Mouse (Mus musculus) heart, postnatal 36 days (tissue): Measurements from ENCODE around the gene Nup188. TPM values are rescaled to one million over a fixed set of nuclear protein-coding genes. Genes with fewer than 3 reads are reported as not detected.

Experiments
- DNase-seq, 2 experiments: peaks; one replicate each; pipeline ENCODE4 v3.0.0; 2021 to 2022
- intact Hi-C: fragments of 180-260 bp; cut with DNase I; formaldehyde crosslinking; loops from one replicate; pipeline ENCODE4 v1.15.1; 2025
- total RNA-seq, 2 experiments: library from RNA; stranded (reverse); gene quantifications; 2 replicates each; pipeline ENCODE4 v1.2.3; 2021

Gene Nup188
- total RNA-seq = 10 to 100 TPM; 17.0 to 20.5 TPM

DNA sequence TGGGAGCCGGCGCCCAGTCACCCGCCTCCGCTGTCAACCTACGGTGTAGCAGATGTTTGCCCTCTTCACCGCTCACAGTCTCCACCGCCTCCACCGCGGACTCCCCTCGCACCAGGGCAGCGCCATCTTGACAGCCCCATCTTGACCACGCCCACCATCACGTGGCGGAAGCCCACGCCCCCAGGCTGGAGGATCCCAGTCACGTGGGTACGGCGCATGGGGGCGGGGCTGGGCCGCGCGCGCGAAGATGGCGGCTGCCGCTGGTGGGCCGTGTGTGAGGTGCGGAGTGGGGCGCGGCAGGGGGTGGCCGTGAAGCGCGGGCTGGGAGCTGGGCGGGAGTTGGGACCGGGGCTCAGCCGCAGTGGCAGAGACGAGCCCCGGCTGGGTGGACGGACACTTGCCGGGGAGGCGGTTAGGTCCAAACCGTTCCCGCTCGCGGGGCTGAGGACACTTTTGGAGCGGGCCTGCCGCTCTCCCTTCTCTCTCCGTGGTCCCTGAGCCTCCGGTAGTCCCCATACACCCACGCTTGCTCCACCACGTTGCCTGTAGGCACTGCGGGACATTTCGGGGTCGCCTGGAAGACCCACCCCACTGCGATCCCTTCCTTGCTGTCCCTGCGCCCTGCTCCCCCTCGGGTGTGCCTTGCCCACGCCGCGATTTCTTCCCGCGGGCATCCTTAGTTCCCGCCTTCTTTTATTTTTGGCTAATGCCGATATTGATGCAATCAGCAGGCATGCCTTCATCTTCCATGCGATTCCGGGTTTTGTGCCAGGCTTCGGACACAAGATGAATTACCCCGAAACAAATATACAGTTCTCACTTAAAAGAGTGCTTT lies at the start of gene Nup188, which contains the start of gene Dolk:
Nup188 (plus strand) TSS at position 206 of the 835 bp plus-strand sequence.
Dolk (minus strand) TSS at position 143 of the 835 bp plus-strand sequence.
- intact Hi-C loops = loop anchor here (5.0 kb wide), 1 partner anchor 159 kb away; no protein-coding TSS in a partner anchor
- peak; percentile 98 for DNase-seq

DNA sequence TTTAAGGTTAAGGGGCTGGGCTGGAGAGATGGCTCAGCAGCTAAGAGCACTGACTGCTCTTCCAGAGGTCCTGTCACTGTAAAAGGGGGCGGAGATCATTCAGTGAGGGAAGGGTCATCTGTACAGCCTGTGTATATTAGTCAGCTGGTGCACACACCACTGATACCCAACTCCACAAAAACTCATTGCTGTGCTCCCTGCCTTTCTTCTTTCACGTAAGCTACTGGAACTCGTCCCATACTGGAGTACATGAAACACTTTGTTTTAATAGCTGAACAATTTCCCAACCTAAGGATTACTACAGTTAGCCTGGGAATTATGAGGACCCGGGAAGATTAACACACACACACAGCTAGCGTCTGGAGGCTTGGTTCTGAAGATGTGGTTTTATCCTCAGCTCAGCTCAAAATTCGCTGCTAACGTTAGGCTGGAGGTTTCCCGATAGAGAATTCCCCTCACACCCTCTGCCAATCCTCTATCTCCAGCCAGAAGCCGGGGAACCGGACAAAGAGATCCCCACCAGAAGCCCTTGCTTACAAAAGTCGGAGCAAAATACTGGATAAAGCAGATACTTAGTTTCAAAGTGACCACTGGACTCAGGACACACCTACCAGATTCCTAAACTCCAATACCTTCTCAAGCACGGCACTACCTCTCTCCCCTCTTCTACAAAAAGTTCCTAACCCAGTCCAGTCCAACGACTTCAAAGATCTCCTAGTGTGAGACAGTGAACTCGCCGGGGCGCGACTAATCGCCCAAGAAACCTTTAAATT lies 49.6 kb upstream of the Nup188 start:
- intact Hi-C loops = loop anchor here (1.0 kb wide), 3 partner anchors 30 to 58 kb away; partner anchors contain the start of gene Spout1
- DNase-seq = no peak

DNA sequence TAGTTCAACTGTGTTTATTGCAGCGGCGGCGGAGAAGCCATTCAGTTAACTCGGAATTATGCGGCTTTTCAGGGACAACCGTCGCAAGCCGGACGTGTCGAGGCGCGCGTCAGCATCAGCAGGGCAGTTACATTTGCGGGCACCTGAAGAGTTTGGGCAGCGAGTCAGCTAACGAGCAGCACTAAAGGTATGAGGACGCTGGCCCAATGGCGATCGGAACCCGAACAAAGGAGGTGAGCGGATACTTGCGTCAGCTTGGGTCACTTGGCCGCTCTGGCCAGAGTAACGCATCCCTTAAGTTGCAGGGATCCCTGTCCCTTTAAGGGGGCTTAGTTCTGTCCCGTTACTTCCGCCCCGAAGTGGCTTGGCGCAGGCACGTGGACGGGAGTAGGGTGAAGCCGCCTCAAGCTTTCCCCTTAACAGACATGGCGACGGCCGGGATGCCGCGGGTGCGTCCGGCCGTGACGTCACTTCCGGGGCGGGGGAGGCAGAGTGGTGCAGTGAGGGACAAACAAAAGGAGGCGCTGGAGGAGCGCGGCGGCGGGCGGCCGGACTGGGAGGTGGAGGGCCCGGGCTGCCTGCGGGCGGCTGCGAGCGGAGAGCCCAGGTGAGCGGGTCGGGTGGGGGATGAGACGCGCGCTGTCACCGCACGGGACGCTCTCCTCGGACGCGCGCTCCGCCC lies 48.9 kb upstream of the Nup188 start, which contains the start of gene Lrrc8a:
Lrrc8a (plus strand) TSS at position 517 of the 682 bp plus-strand sequence.
- intact Hi-C loops = loop anchor here (1.0 kb wide), 3 partner anchors 31 to 59 kb away; partner anchors contain the start of gene Spout1
- DNase-seq = peak; percentile 100

DNA sequence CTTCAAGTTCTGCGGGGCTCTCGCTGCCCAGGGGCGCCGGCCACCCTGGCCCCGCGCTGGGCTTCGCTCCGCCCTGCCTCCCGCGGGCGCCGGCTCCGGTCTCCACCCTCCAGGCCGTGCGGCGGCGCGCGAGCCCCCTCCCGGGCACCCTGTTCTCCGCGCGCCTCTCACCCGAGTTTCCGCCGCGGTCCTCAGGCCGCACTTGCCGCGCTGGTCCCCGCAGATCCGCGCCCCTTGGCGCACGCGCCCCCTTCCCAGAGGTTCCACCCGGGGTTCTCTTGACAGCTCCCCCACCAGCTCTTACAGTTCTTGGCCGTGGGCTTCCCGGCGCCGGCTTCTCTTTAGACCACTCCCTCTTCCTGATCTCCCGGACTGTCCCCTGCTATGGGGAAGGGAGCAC lies 48.3 kb upstream of the Nup188 start:
- peak; percentile 75 to 87 for DNase-seq
- intact Hi-C loops = loop anchor here (1.0 kb wide), 3 partner anchors 32 to 60 kb away; partner anchors contain the start of gene Spout1

DNA sequence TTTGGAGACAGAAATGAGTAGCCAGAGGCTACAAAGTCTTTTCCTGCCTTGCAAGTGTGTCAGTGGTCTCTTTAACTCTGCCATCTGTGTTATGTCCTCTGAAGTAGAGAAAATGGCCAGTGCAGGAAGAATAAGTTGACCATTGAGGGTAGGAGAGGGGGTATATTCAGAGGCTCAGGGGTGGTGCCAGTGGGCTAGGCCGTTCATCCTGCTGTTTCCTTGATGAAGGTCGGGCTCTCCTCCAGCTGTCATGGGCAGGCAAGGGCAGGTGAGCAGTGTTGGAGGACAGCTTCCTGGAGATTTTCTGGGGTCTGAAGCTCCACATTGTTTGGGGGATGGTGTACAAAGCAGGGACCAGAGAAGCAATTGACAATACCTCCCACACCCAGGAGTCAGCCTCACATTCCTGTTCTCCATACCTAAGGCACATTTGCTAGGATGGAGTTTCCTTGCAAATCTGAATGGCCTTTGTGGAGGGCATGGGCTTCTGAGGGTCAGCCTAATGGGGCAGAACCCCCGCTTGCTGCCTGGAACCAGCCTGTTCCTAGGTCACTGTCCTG lies 47.2 kb upstream of the Nup188 start:
- intact Hi-C loops = loop anchor here (1.0 kb wide), 1 partner anchor 23 kb away; no protein-coding TSS in a partner anchor
- peak; percentile 35 to 50 for DNase-seq

DNA sequence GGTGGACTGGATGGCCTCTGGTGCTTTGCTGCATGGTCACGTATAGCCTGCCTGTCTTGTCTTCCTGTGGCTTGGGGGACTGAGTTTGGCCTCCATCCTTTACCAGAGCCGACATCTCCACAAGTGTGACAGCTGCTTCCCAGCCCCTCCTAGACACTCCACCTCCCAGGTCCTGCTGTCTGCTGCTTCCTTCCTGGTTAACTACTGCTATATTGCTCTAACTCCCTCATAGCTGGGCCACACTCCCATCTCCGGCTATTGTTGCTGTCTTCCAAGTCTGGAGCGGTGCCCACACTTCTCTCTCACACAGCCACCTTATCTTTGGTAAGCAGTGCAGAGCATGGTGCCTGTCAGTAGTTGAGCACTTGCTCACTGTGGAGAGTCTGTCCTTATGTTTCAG lies 46.4 kb upstream of the Nup188 start:
- intact Hi-C loops = loop anchor here (1.0 kb wide), 1 partner anchor 23 kb away; no protein-coding TSS in a partner anchor

DNA sequence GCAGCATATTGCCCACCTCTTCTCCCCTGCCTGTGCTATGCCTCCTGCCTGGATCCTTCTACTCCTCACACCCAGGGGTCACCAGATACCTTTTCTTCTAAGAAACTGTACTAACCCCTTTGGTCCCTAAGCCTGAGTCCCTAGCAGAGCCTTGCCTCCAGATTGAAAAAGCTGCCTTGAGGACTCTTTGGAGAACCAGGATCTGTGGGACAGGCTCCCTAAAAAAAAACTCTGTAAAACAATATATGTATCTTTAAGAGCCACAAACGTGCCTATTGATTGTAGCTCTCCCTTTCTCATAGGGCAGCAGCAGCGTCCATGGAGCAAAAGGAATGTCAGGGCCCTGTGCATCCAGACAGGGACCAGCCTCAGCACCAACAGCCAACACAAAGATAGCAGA lies 45.9 kb upstream of the Nup188 start, which contains the start of gene Gm28035:
Gm28035 (plus strand) TSS at position 301 of the 400 bp plus-strand sequence.
- intact Hi-C loops = no loop called here
- DNase-seq = no peak

More for the DNA sequence above, 46.4 kb upstream of the Nup188 start:
- peak; percentile 75 to 81 for DNase-seq

DNA sequence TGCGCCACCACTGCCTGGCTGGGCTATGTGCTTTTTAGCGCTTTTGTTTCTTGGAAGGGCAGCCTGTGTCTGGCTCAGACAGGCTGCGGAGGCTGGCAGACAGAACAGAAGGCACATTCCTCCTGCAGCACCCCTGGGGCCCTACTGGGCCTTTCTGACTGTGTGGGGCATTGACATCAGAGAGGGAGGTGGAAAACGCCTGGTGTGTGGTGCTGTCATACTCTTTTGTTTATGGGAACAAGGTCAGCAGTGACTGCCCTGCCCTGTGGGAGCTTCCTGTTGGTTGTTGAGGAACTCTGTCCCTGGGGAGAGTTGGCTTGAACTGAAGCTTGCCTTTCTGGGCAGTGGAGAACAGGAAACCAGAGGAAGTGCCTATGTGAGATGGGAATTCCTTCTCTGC lies 43.7 kb upstream of the Nup188 start:
- DNase-seq = peak; percentile 66 to 78
- intact Hi-C loops = no loop called here

DNA sequence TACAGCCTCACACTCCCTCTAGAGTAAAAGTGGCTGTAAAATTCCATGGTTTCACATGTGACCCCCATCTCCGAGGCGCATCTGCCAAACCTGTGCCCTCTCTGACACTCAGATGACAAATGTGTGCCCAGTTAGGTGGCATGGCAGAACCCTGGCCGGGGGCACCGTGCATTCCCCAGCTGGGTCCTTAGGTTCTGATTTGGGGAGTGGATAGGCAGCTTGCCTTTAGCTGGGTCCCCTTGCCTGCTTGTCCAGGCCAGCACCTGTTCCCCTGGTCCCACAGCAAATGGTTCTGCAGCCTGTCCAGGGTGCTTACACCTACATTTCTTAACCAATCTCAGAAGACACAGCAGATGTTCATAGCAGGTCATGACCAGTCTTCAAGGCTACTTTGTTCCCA lies 42.8 kb upstream of the Nup188 start:
- peak in 1 of 2 experiments; percentile 27 for DNase-seq
- intact Hi-C loops = no loop called here

DNA sequence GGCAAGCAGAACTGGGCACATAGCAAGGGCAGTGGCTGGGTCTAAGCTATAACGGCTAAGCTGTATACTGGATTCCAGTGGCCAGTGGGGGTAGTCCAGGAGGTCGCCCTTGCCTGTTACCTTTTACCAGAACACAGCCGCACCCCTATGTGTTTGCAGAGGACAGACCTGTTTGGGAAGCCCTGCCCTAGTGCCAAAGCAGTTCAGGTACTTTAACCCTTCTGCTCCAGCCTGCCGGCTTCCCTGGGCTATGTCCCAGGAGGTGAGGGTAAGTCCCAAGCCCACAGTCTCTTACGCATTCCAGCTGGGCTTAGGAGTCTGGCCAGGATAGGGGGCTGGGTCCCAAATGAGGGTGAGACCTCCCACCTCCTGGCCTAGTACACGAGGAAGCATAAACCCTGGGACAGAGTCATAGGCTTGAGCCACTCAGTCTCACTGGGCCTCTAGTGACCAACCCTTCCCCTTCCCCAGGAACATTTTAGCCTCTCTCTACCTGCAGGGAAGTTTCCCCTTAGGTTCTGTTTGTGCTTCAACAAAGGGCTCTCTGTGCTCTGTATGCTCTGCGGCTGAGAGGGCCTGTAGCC lies 41.5 kb upstream of the Nup188 start:
- intact Hi-C loops = no loop called here
- peak in 1 of 2 experiments; percentile 21 for DNase-seq

DNA sequence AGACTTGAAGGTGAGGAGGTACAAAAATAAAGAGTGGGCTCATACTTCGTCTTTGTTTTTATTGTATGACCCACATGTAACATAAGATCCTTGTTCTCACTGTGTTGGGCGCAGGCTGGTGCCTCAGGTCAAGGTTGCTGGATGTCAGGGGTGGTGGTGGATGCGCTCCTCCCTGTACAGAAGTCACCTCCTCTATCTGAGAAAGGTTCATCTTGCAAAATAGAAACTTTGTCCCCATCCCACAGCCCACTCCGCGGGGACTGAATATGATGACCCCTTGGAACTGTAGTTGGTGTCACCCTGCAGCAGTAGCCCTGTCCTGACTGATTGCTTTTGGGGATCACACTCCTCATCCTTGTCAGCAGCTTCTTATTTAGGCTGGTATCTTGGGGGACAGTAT lies 39.2 kb upstream of the Nup188 start:
- intact Hi-C loops = no loop called here
- DNase-seq = no peak

DNA sequence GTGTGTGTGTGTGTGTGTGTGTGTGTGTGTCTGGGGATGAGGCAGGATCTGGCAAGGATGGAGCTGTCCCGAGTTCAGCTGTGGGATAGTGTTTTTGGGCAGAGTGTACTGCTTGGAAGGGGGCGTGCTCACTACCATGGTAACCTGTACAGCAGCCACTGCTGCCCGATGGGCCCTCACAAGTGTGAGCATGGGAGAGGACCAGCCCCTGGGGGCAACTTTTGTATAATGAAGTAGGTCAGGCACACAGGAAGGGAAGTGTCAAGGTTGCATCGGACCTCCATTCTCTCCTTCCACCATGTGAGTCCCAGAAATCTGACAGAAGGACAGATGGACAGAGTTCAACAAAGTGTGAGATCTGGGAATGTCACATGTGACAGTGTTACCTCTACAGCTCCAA lies 38.5 kb upstream of the Nup188 start:
- DNase-seq = peak in 1 of 2 experiments; percentile 30
- intact Hi-C loops = no loop called here

DNA sequence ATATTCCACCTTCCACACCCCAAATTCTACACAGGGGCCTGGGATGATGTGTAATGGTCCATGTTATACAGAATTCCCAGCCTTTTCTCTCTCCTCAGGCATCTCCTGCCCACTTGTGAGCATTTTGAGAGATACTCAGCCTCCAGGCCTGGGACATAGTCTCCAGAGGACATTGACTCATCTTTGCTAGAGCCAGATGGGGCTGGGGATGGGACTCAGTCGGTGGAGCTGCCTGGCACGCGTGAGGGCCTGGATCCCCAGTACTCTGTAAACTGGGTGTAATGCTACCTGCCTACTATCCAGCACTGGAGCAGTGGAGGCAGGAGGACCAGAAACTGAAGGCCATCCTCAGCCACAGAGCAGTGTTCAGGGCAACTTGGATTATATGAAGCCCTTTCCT lies 37.0 kb upstream of the Nup188 start:
- intact Hi-C loops = no loop called here
- no peak for DNase-seq

DNA sequence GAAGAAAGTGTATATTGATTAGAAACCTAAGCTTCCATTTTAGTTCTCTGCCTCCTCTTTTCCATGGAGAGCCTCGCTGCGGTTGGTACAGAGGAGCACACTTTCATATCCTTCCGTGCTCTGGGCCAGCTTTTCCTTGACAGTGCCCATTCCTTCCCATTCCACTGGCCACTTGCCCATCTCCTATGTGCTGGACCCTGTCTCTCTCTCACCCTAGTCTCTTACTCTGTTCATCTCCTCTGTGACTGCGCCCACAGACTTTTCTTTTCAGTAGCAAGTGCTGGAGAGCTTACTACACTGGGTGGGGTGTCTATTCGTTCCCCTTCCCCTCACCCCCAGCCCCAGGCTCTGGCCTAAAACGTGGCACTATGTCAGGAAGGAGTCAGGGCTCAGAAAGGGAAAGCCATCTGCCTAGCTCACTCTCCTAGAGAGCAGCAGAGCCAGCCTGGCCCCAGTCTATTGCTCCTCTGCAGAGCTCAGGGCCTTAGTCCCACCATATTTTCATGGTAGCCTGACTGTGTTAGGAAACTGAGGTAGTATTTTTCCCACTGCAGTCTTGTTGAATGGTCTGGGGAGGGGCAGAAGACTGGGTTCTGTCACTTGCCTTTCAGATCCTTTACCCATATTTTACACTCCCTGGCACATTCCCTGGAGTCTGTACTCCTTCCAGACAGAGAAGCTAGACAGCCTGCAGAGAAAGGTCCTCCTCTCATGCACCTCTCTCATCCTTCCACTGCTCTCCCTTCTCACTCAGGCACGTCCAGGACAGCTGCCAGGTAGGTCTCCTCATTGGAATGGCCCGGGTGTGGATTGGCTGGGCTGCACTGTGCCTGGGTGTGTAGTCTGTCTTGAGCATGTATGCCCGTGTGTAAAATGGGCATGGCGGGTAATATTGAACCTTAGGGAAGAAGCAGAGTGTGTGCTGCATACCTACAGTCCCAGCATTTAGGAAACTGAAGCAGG lies 35.8 kb upstream of the Nup188 start:
- intact Hi-C loops = no loop called here
- DNase-seq = peak in 1 of 2 experiments; percentile 19

DNA sequence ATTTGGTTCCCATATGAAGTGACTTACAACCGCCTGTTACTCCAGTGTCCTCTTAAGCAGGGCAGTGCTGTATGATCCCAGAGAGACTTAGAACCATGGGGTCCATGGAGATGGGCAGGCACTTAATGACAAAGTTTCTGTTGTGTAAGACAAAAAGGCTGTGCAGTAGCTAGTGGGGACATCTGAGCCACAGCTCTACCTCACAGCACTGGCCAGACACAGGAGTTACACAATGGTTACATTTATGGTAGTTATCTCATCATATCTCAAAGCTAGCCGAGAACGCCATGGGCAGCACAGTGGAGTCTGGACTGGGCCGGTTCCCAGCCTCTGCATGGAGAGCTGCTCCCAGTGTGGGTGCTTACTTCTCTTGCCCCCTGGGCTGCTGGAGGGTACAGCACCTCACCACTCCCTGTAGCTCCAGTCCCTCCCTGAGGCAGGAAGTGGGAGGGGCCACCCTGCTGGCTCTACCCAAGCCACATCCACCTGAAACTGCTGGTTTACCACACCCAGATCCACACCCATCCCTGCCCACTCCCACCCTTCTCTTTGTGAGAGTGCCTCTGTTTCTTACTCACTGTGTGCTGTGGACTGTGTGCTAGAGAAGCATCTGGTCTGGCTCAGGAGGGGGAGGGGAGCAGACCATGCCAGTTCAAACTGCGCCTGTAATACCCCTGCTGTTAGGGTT lies 34.6 kb upstream of the Nup188 start:
- intact Hi-C loops = no loop called here
- DNase-seq = peak; percentile 48 to 55

DNA sequence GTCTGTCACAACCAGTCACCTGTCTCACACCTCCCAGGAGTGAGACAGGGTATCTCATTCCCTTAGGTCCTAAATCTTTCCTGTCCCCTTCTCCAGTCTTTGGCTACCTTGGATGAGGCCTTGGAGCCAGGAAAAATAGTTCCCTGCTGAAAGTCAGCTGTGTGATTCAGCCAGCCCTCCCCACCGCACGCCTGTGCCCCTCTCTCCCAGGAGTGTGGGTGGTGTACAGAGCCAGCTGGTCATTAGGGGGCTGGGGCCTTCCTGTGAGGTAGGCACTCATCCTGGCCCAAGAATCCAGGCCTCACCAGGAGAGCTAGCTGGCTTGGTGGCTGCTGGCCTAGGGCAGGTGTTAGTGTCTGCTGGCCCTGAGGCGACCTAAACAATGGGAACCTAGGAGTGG lies 33.7 kb upstream of the Nup188 start:
- DNase-seq = peak in 1 of 2 experiments; percentile 19
- intact Hi-C loops = no loop called here

DNA sequence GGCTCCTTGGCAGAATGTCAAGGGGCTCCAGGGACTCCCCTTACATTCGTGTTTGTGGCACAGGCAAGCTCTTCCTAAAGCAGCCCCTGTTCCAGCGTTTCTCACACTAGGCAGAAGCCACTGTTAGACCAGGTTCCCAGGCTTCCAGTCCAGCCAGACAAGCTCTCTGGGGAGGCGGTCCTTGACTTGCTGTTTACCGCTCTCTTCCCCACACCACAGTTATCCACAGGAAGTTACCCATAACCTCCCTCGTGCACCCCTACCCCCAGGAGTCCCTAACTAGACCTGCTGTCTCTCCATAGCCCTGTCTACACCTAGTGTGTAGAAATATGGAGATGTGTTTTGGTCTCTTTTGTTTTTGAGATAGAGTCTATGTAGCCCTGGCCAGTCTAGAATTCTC lies 32.4 kb upstream of the Nup188 start:
- intact Hi-C loops = no loop called here
- DNase-seq = peak in 1 of 2 experiments; percentile 23
